Comparison of ENCODE assay signal across 8 mouse cellular contexts in the genomic region with DNA sequence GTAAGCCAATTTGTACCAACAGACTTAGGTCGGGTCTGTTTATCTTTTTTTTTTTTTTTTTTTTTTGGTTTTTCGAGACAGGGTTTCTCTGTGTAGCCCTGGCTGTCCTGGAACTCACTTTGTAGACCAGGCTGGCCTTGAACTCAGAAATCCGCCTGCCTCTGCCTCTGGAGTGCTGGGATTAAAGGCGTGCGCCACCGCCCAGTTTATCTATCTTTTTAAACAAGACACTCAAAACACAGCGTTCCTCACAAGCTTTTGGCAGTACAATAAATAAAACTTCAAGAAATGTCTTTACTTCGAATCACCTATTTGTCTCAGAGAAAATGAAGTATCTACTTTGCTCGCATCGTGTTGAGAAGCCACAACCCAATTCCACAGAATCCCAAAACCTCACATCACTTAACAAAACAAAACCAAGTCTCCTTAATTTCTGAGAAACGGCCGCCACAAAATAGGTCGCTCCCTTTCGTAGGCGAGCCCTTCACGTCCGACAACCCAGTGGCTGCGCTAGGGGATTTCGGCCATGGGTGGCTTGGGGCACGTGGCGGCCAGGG. TPM values are rescaled to one million over a fixed set of nuclear protein-coding genes. Genes with fewer than 3 reads are reported as not detected.
DNase-seq lines count a peak whose midpoint lies in the region; ATAC-seq and TF ChIP-seq lines count a peak whose summit lies in the region.

No protein-coding gene starts in this region.

- DNase-seq in heart, adult 8-10 months (ENCODE audit: low spot score): no peak
- DNase-seq in hindbrain, embryonic 11.5 days (ENCODE audit: low spot score): no peak
- DNase-seq in midbrain, embryonic 11.5 days (ENCODE audit: low spot score, missing footprints): no peak
- no peak for DNase-seq in T-cell, adult 2 months (ENCODE audit: low spot score)
- DNase-seq in layer of hippocampus, adult 9-11 months: no peak

- no peaks in the 10 kb centered on the region for H3K9me3 ChIP-seq in heart, embryonic 14.5 days (ENCODE audit: control insufficient read depth, low read length)
- H3K9me3 ChIP-seq in hindbrain, embryonic 11.5 days (ENCODE audit: control insufficient read depth, low read length): no peaks in the 10 kb centered on the region
- no peaks in the 10 kb centered on the region for H3K9me3 ChIP-seq in midbrain, embryonic 11.5 days (ENCODE audit: control insufficient read depth, low read length)

- no peak for ATAC-seq in heart, embryonic 14.5 days (ENCODE audit: insufficient number of reproducible peaks, insufficient read depth, low FRiP score, low read depth)
- no peak for ATAC-seq in hindbrain, embryonic 11.5 days (ENCODE audit: low FRiP score)
- no peak for ATAC-seq in midbrain, embryonic 11.5 days (ENCODE audit: low FRiP score)
- ATAC-seq in megakaryocyte progenitor cell, adult 5-6 weeks (replicated peaks; ENCODE audit: poor library complexity): no peak

- H3K4me2 ChIP-seq in heart, embryonic 14.5 days (ENCODE audit: low read length): peak overlapping the region; percentile 84
- peak overlapping the region; percentile 56 for H3K4me2 ChIP-seq in hindbrain, embryonic 11.5 days (replicated peaks; ENCODE audit: low read depth, low read length)
- H3K4me2 ChIP-seq in midbrain, embryonic 11.5 days: peak overlapping the region; percentile 70

- peak overlapping the region; percentile 92 to 100 for H3K27ac ChIP-seq in heart, embryonic 14.5 days (replicated peaks in 1 of 2; ENCODE audit: control insufficient read depth in 1 of 2, insufficient read depth in 1 of 2, low read depth in 2 of 2, low read length in 2 of 2)
- peak overlapping the region; percentile 60 for H3K27ac ChIP-seq in bone marrow macrophage, adult 2 months (ENCODE audit: insufficient read depth, low read depth, low read length)
- peak overlapping the region; percentile 99 for H3K27ac ChIP-seq in hindbrain, embryonic 11.5 days (ENCODE audit: low read depth, low read length)
- H3K27ac ChIP-seq in midbrain, embryonic 11.5 days (ENCODE audit: low read depth, low read length): peak overlapping the region; percentile 85

- H3K4me3 ChIP-seq in heart, embryonic 14.5 days (ENCODE audit: control insufficient read depth in 1 of 2, insufficient read depth in 1 of 2, low read depth in 1 of 2, low read length in 2 of 2): peak overlapping the region; percentile 69 to 88
- peak overlapping the region; percentile 83 for H3K4me3 ChIP-seq in bone marrow macrophage, adult 2 months (ENCODE audit: insufficient read depth, low read length)
- peak overlapping the region; percentile 96 for H3K4me3 ChIP-seq in hindbrain, embryonic 11.5 days (ENCODE audit: low read depth, low read length)
- peak overlapping the region; percentile 98 for H3K4me3 ChIP-seq in midbrain, embryonic 11.5 days (ENCODE audit: low read depth, low read length)

- 29% methylated on average over 20 of the region's 21 CpGs for WGBS in heart, embryonic 14.5 days
- 30% methylated on average over 20 of the region's 21 CpGs for WGBS in hindbrain, embryonic 11.5 days
- WGBS in midbrain, embryonic 11.5 days: 29% methylated on average over 20 of the region's 21 CpGs

- peaks cover 0 to 4% of the 10 kb centered on the region in 2 experiments; a peak in 2 of 4 replicates for H3K4me1 ChIP-seq in heart, embryonic 14.5 days (ENCODE audit: control insufficient read depth in 2 of 2, insufficient read depth in 2 of 2, low read length in 2 of 2)
- peaks cover 4% of the 10 kb centered on the region for H3K4me1 ChIP-seq in bone marrow macrophage, adult 2 months (ENCODE audit: control insufficient read depth, insufficient read depth, low read length)
- no peaks in the 10 kb centered on the region for H3K4me1 ChIP-seq in hindbrain, embryonic 11.5 days (replicated peaks; ENCODE audit: control insufficient read depth, insufficient read depth, low read length)
- peaks cover 6% of the 10 kb centered on the region for H3K4me1 ChIP-seq in midbrain, embryonic 11.5 days (ENCODE audit: control insufficient read depth, insufficient read depth, low read length)

- no peaks in the 10 kb centered on the region for H3K27me3 ChIP-seq in heart, embryonic 14.5 days (ENCODE audit: control insufficient read depth, insufficient read depth, low read length)
- H3K27me3 ChIP-seq in hindbrain, embryonic 11.5 days (ENCODE audit: control insufficient read depth, insufficient read depth, low read length): no peaks in the 10 kb centered on the region
- H3K27me3 ChIP-seq in midbrain, embryonic 11.5 days (ENCODE audit: control insufficient read depth, insufficient read depth, low read length): no peaks in the 10 kb centered on the region

- no peak for TF ChIP-seq POLR2A in bone marrow macrophage, adult 2 months (IDR thresholded peaks at IDR 0.05; ENCODE audit: borderline replicate concordance, low read depth, low read length)

- peak overlapping the region; percentile 96 for H3K9ac ChIP-seq in heart, embryonic 14.5 days (ENCODE audit: low read length)
- H3K9ac ChIP-seq in hindbrain, embryonic 11.5 days (ENCODE audit: low read depth, low read length): peak overlapping the region; percentile 32
- peak overlapping the region; percentile 79 for H3K9ac ChIP-seq in midbrain, embryonic 11.5 days (ENCODE audit: low read length)

- no peak for TF ChIP-seq CTCF in bone marrow macrophage, adult 2 months (IDR thresholded peaks at IDR 0.05; ENCODE audit: low read depth, low read length)

- peaks cover 15% of the 10 kb centered on the region for H3K36me3 ChIP-seq in heart, embryonic 14.5 days (ENCODE audit: control insufficient read depth, insufficient read depth, low read length)
- no peaks in the 10 kb centered on the region for H3K36me3 ChIP-seq in hindbrain, embryonic 11.5 days (ENCODE audit: control insufficient read depth, insufficient read depth, low read length)
- 0 out of 2 replicates have a peak, but pooled peaks cover 2% of the 10 kb centered on the region for H3K36me3 ChIP-seq in midbrain, embryonic 11.5 days (ENCODE audit: control insufficient read depth, insufficient read depth, low read length)

RNA-seq across cellular contexts. Expression of a gene that starts 0.8 kb away (rescaled TPM):
- 20.8 TPM in 2 replicates for polyA plus RNA-seq in heart, embryonic 14.5 days (2014; fragmentation: Nextera tagmentation; extraction: Ambion mirVana)
- 10 to 100 TPM; 22.9 to 28.9 (median 25.0) TPM for total RNA-seq in heart, adult 8-10 months (2022)
- polyA plus RNA-seq in bone marrow macrophage, adult 2 months (2012; ENCODE audit: insufficient read depth, insufficient read length, missing spikeins): 40.8 and 52.0 TPM in 2 replicates
- polyA plus RNA-seq in hindbrain, embryonic 11.5 days (2014; fragmentation: Nextera tagmentation; extraction: Ambion mirVana): 26.1 and 36.1 TPM in 2 replicates
- polyA plus RNA-seq in midbrain, embryonic 11.5 days (2014; fragmentation: Nextera tagmentation; extraction: Ambion mirVana): 28.4 and 30.0 TPM in 2 replicates
- total RNA-seq in megakaryocyte progenitor cell, adult 5-6 weeks (2015): 138 and 147 TPM in 2 replicates
- 81.3 and 101 TPM in 2 replicates for total RNA-seq in megakaryocyte progenitor cell, adult 5-6 weeks (2017)

RNA-seq across cellular contexts. Expression of a gene that starts 29.9 kb away (rescaled TPM):
- 32.7 and 33.2 TPM in 2 replicates for polyA plus RNA-seq in heart, embryonic 14.5 days (2014; fragmentation: Nextera tagmentation; extraction: Ambion mirVana)
- total RNA-seq in heart, adult 8-10 months (2022): 10 to 100 TPM; 25.0 to 28.1 (median 27.3) TPM
- polyA plus RNA-seq in bone marrow macrophage, adult 2 months (2012; ENCODE audit: insufficient read depth, insufficient read length, missing spikeins): 24.1 and 29.9 TPM in 2 replicates
- 84.5 and 87.5 TPM in 2 replicates for polyA plus RNA-seq in hindbrain, embryonic 11.5 days (2014; fragmentation: Nextera tagmentation; extraction: Ambion mirVana)
- polyA plus RNA-seq in midbrain, embryonic 11.5 days (2014; fragmentation: Nextera tagmentation; extraction: Ambion mirVana): 89.0 and 98.6 TPM in 2 replicates
- total RNA-seq in megakaryocyte progenitor cell, adult 5-6 weeks (2015): 29.3 and 29.5 TPM in 2 replicates
- total RNA-seq in megakaryocyte progenitor cell, adult 5-6 weeks (2017): 112 and 156 TPM in 2 replicates

Comparison
In these comparisons a context has a peak if more than half of its experiments do, and no peak if none do; other contexts are left out.
1. H3K9ac ChIP-seq: peak in every context shown above with its lines; median percentile 96 in heart, embryonic 14.5 days; 79 in midbrain, embryonic 11.5 days; 32 in hindbrain, embryonic 11.5 days.